Mouse (Mus musculus) heart, postnatal 0 days (tissue): ENCODE results near the gene Ap2m1.

Experiments used
- CTCF ChIP-seq: IDR thresholded peaks from 2 replicates; pipeline ENCODE4 v1.5.1; 2016; ENCODE audit warnings: antibody characterized with exemption, control low read depth, low read depth
- EP300 ChIP-seq: IDR thresholded peaks from 2 replicates; pipeline ENCODE4 v1.6.1; 2016; ENCODE audit warnings: antibody characterized with exemption, low read depth

GRCm38 (mm10) chr16:20523886-20524285 lies 11.4 kb upstream of the Ap2m1 start:
- TF ChIP-seq EP300, result no peak
- TF ChIP-seq CTCF, result no peak
